Mouse (Mus musculus): ENCODE measurements around the gene Srrt. TPM values are rescaled to one million over a fixed set of nuclear protein-coding genes. Genes with fewer than 3 reads are reported as not detected.
"Not testable (repeated sequence)": the region's sequence is repeated elsewhere in the genome, so short reads cannot be mapped to it uniquely, and the experiment has no call there.

The Srrt gene
- polyA plus RNA-seq, 3 experiments from 2014 or later, result 58.1 to 76.1 (median 61.2) TPM

GRCm38 (mm10) chr5:137295296-137295695, 12.2 kb downstream of the Srrt start:
- no peak for ATAC-seq

GRCm38 (mm10) chr5:137294744-137295093, 12.8 kb downstream of the Srrt start:
- ATAC-seq, result peak; percentile 25

- ATAC-seq, result peak; percentile 96
Observed at GRCm38 (mm10) chr5:137293839-137294743, 13.4 kb downstream of the Srrt start, which contains the start of gene Ufsp1. Gene Ufsp1, plus strand, starts transcription at chr5:137294629.

GRCm38 (mm10) chr5:137293282-137293681, 14.2 kb downstream of the Srrt start:
- ATAC-seq, result no peak

- no peak for ATAC-seq
Observed at GRCm38 (mm10) chr5:137291381-137291926, 16.0 kb downstream of the Srrt start.

GRCm38 (mm10) chr5:137290677-137291076, 16.8 kb downstream of the Srrt start:
- no peak for ATAC-seq

GRCm38 (mm10) chr5:137289591-137290365, 17.7 kb downstream of the Srrt start:
- no peak for ATAC-seq

GRCm38 (mm10) chr5:137288999-137289470, 18.4 kb downstream of the Srrt start:
- ATAC-seq, result no peak

- peak; percentile 25 for ATAC-seq
Observed at GRCm38 (mm10) chr5:137287953-137288743, 19.3 kb downstream of the Srrt start.

- ATAC-seq, result peak; percentile 27
Observed at GRCm38 (mm10) chr5:137287032-137287952, 20.2 kb downstream of the Srrt start, which contains the start of gene Ache. Gene Ache, plus strand, starts transcription at chr5:137287519.

GRCm38 (mm10) chr5:137286655-137287031, 20.8 kb downstream of the Srrt start:
- no peak for ATAC-seq

GRCm38 (mm10) chr5:137285986-137286385, 21.5 kb downstream of the Srrt start:
- no peak for ATAC-seq

GRCm38 (mm10) chr5:137285045-137285444, 22.4 kb downstream of the Srrt start:
- no peak for ATAC-seq

GRCm38 (mm10) chr5:137284411-137284810, 23.1 kb downstream of the Srrt start:
- ATAC-seq, result not testable (repeated sequence)

GRCm38 (mm10) chr5:137277360-137278342, 29.8 kb downstream of the Srrt start:
- no peak for ATAC-seq

GRCm38 (mm10) chr5:137268131-137268910, 39.2 kb downstream of the Srrt start:
- peak; percentile 80 for ATAC-seq

GRCm38 (mm10) chr5:137264787-137265186, 42.7 kb downstream of the Srrt start:
- ATAC-seq, result no peak

- no peak for ATAC-seq
Observed at GRCm38 (mm10) chr5:137263897-137264720, 43.4 kb downstream of the Srrt start.

Data from inflammation-experienced regulatory T-cells, adult 6 months (primary cell).